Mouse (Mus musculus) gastrocnemius, postnatal 36 days (tissue): ENCODE data around the gene Gcc2. TPM values are rescaled to one million over a fixed set of nuclear protein-coding genes. Genes with fewer than 3 reads are reported as not detected.
A peak's percentile ranks its signal among the peaks of the same experiment; 100 is the strongest.
"Not testable (repeated sequence)": the region's sequence is repeated elsewhere in the genome, so short reads cannot be mapped to it uniquely, and the experiment has no call there.

Source experiments
- DNase-seq, 2 experiments: peaks; one replicate each; pipeline ENCODE4 v3.0.0; 2022
- intact Hi-C: fragments of 180-260 bp; cut with DNase I; formaldehyde crosslinking; loops from one replicate; pipeline ENCODE4 v1.15.1; 2025
- long read RNA-seq, 2 experiments: library from polyadenylated mRNA; stranded (forward); transcript quantifications; one replicate each; pipeline ENCODE4 v2.0.0; 2021
- total RNA-seq, 2 experiments: library from RNA; stranded (reverse); gene quantifications; 2 replicates each; pipeline ENCODE4 v1.2.3; 2021

The Gcc2 gene
- total RNA-seq, result 10 to 100 TPM; 15.1 to 24.0 TPM
- long read RNA-seq, experiment 1, full-length matches to known transcripts, result 1 of 3 reads
- long read RNA-seq, experiment 1, partial matches to known transcripts, result 1 of 3 reads
- long read RNA-seq, experiment 1, other reads (novel, unspliced or antisense), result 1 of 3 reads
- long read RNA-seq, experiment 2, full-length matches to known transcripts, result 1 of 3 reads
- long read RNA-seq, experiment 2, partial matches to known transcripts, result 1 of 3 reads
- long read RNA-seq, experiment 2, other reads (novel, unspliced or antisense), result 1 of 3 reads

GRCm38 (mm10) chr10:58255213-58255892, at the start of gene Gcc2:
Gene Gcc2 (plus strand): TSS chr10:58255497.
- peak; percentile 85 to 88 for DNase-seq
- intact Hi-C loops, result no loop called here

GRCm38 (mm10) chr10:58205986-58206385, 49.3 kb upstream of the Gcc2 start:
- no peak for DNase-seq
- intact Hi-C loops, result no loop called here

- intact Hi-C loops, result no loop called here
- DNase-seq, result no peak
These were observed 48.5 kb upstream of the Gcc2 start for GRCm38 (mm10) chr10:58206639-58207404.

GRCm38 (mm10) chr10:58209710-58210467, 45.4 kb upstream of the Gcc2 start:
- DNase-seq, result no peak
- intact Hi-C loops, result no loop called here

- DNase-seq, result no peak
- intact Hi-C loops, result no loop called here
These were observed 44.8 kb upstream of the Gcc2 start for GRCm38 (mm10) chr10:58210514-58210913.

GRCm38 (mm10) chr10:58211213-58211612, 44.1 kb upstream of the Gcc2 start:
- intact Hi-C loops, result no loop called here
- DNase-seq, result no peak

GRCm38 (mm10) chr10:58212230-58212629, 43.1 kb upstream of the Gcc2 start:
- DNase-seq, result no peak
- intact Hi-C loops, result no loop called here

GRCm38 (mm10) chr10:58214497-58214896, 40.8 kb upstream of the Gcc2 start:
- intact Hi-C loops, result no loop called here
- no peak for DNase-seq

- no peak for DNase-seq
- intact Hi-C loops, result loop anchor here (1.0 kb wide), 1 partner anchor 772 kb away; no protein-coding TSS in a partner anchor
These were observed 40.4 kb upstream of the Gcc2 start for GRCm38 (mm10) chr10:58214934-58215333.

GRCm38 (mm10) chr10:58215353-58215752, 39.9 kb upstream of the Gcc2 start:
- DNase-seq, result no peak
- intact Hi-C loops, result loop anchor here (1.0 kb wide), 1 partner anchor 772 kb away; no protein-coding TSS in a partner anchor

- intact Hi-C loops, result no loop called here
- DNase-seq, result no peak
These were observed 37.9 kb upstream of the Gcc2 start for GRCm38 (mm10) chr10:58217366-58217765.

- DNase-seq, result no peak
- intact Hi-C loops, result no loop called here
These were observed 34.6 kb upstream of the Gcc2 start for GRCm38 (mm10) chr10:58220726-58221125.

GRCm38 (mm10) chr10:58221571-58221970, 33.7 kb upstream of the Gcc2 start:
- intact Hi-C loops, DNase-seq: not testable (repeated sequence)

GRCm38 (mm10) chr10:58223161-58223560, 32.1 kb upstream of the Gcc2 start:
- intact Hi-C loops, DNase-seq: not testable (repeated sequence)

GRCm38 (mm10) chr10:58223972-58224805, 31.1 kb upstream of the Gcc2 start:
- intact Hi-C loops, result not testable (repeated sequence)
- peak; percentile 79 to 81 for DNase-seq

GRCm38 (mm10) chr10:58224827-58225785, 30.2 kb upstream of the Gcc2 start, which contains the start of gene AW822073:
Gene AW822073 (minus strand): TSS chr10:58224930.
- DNase-seq, result peak; percentile 59 to 60
- intact Hi-C loops, result not testable (repeated sequence)

GRCm38 (mm10) chr10:58226357-58226756, 28.9 kb upstream of the Gcc2 start:
- DNase-seq, intact Hi-C loops: not testable (repeated sequence)

GRCm38 (mm10) chr10:58227798-58228197, 27.5 kb upstream of the Gcc2 start:
- intact Hi-C loops, result not testable (repeated sequence)
- peak in 1 of 2 experiments; percentile 63 for DNase-seq
